Mouse (Mus musculus) forelimb bud, embryonic 11.5 days (tissue): ENCODE data around the gene Fap.

ENCODE experiments used
- DNase-seq: peaks from one replicate; pipeline ENCODE4 v3.0.0-alpha.2; 2012; ENCODE audit warnings: low read depth, low spot score

Gene Fap

DNA sequence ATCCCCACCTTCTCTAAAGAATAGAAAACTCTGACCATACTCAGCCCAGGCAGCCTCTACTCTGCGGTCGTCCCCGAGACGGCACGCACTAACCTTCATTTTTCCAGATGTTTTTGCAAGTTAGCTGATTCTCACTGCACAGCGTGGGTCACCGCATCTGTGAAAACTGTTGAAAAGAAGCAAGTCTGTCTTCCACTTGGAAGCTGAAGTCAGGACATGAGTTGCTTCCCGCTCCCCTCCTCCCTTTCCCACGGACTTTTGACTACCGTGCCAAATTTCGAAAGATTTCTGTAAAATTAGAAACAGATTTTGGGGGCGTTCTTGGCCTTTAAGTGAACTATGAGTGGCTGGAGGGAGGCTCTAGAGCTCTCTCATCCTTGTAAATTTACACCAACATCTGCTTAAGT lies at the start of gene Fap:
Fap (minus strand) TSS at position 323 of the 407 bp plus-strand sequence.
- DNase-seq, result peak; percentile 62

GRCm38 (mm10) chr2:62623024-62623441 lies 49.2 kb upstream of the Fap start:
- no peak for DNase-seq

- no peak for DNase-seq
These were observed 45.8 kb upstream of the Fap start for GRCm38 (mm10) chr2:62619679-62620078.

- DNase-seq, result no peak
These were observed 45.1 kb upstream of the Fap start for GRCm38 (mm10) chr2:62618934-62619341.

- no peak for DNase-seq
These were observed 39.3 kb upstream of the Fap start for GRCm38 (mm10) chr2:62613133-62613532.

DNA sequence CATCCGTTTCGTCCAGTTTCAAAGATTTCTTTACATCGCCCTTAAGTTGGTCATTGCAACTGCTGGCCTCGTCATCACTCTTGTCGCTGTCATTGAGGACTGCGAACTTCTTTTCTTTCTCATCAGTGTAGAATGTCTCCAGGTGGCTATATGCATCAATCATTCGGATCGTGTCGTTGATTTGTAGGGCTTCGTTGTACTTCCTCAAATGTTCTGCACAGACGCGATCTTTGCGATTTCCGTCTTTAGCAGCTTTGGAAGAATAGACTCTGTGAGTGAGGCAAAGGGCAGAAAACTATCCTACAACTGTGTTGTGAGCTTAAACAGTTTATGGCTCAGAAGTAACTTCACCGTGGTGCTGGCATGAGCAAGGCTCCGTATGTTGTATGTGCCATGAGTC lies 32.3 kb upstream of the Fap start:
- DNase-seq, result no peak

DNA sequence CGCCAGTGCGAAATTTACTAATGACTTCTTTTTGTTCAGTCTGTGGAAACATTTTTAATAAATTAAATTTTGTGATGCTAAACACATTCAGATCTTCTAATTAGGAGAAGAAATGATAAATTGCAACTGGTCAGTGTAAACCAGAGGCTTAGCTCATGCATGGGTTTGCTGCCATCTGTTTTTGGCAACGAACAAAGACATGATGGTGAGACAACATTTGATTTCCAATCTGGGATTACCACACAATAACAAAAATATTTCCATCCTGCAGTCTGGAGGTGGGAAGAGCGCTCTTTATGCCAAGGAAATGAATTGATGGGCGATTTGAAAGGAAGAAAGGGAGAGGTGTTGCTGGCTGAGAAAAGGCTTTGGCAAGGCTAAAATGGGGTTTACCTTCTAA lies 29.7 kb upstream of the Fap start:
- no peak for DNase-seq

DNA sequence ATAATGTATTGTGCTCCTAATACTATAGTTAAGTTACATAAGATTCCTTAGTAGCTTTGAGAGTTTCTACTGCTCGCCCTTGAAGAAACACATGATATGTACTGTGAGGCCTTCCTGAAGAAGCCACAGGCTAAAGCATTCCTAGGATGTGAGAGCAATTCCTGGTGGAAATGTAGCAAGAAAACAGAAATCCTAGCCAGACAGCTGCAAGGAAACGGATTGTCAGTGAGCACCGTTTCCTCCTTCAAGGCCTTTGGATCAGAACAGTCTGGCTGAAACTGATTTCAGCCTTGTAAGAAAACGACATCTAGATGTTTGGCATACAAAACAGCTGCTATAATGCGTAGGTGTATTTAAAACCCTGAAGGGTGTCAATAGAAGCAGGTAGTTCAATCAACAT lies 22.7 kb upstream of the Fap start:
- DNase-seq, result no peak

- DNase-seq, result no peak
These were observed 20.6 kb upstream of the Fap start for GRCm38 (mm10) chr2:62594491-62594890.

- no peak for DNase-seq
These were observed 17.7 kb upstream of the Fap start for GRCm38 (mm10) chr2:62591555-62591954.

GRCm38 (mm10) chr2:62589333-62589732 lies 15.5 kb upstream of the Fap start:
- DNase-seq, result no peak

GRCm38 (mm10) chr2:62585769-62586168 lies 11.9 kb upstream of the Fap start:
- no peak for DNase-seq

DNA sequence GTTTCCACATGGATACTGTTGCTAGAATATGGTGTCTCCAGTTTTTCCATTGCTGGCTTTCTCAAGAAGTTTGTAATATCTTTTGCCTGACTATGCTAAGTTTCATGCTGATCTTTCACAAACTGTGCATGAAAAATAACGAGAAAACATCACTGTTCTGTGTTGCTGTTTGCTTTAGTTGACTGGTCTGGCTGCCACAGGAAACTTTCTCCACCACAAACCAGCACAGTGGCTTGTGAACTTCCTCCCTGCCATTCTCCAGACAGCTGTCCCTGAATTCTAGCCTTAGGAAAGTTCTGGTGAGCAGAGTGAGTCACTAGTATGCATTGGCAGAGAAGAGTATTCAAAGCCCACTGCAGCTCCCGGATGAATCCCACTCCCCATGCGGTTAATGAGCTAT lies 1.1 kb upstream of the Fap start:
- no peak for DNase-seq

- no peak for DNase-seq
These were observed 375 bp upstream of the Fap start for GRCm38 (mm10) chr2:62574250-62574649.

- DNase-seq, result no peak
These were observed 649 bp downstream of the Fap start for GRCm38 (mm10) chr2:62573099-62573752.

- DNase-seq, result no peak
These were observed 9.2 kb downstream of the Fap start for GRCm38 (mm10) chr2:62564687-62565086.

GRCm38 (mm10) chr2:62562661-62563485 lies 11.0 kb downstream of the Fap start:
- peak; percentile 9 for DNase-seq

GRCm38 (mm10) chr2:62557417-62557816 lies 16.5 kb downstream of the Fap start:
- no peak for DNase-seq

GRCm38 (mm10) chr2:62556349-62556748 lies 17.5 kb downstream of the Fap start:
- no peak for DNase-seq

- DNase-seq, result no peak
These were observed 24.2 kb downstream of the Fap start for GRCm38 (mm10) chr2:62549659-62550058.

- no peak for DNase-seq
These were observed 24.7 kb downstream of the Fap start for GRCm38 (mm10) chr2:62549131-62549530.

GRCm38 (mm10) chr2:62548104-62548503 lies 25.8 kb downstream of the Fap start:
- no peak for DNase-seq

DNA sequence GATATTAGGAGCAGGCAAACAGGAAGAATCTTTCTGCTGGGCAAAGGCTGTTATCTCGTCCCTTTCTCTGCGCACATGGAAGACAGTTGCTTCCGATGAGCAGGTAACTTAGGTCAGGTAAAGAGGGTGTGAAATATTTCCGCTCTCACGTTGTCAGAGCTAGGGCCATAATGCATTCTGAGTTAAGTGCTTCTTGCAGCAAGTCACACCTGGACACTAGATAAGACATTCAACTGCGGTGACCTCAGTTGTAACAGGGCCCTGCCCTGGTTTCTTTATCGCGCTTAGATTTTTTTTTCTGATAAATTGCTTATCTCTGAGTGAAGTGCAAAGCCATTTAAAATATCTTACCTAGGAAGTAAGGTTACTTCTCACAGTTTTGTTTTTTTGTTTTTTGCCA lies 38.4 kb downstream of the Fap start:
- no peak for DNase-seq
